Mouse (Mus musculus) cerebellum, adult (tissue): ENCODE data around the gene Insyn1.

Experiments used
- ATAC-seq: cut with Nextera tagmentation; 2 replicates; pipeline ENCODE4 v1.9.2; 2017; ENCODE audit warnings: mild to moderate bottlenecking, moderate library complexity, mixed read lengths; ENCODE audit not compliant: insufficient number of reproducible peaks, low FRiP score, low TSS enrichment

Insyn1 gene

GRCm38 (mm10) chr9:58473211-58473815 is 15.1 kb upstream of the Insyn1 start:
- no peak for ATAC-seq

DNA sequence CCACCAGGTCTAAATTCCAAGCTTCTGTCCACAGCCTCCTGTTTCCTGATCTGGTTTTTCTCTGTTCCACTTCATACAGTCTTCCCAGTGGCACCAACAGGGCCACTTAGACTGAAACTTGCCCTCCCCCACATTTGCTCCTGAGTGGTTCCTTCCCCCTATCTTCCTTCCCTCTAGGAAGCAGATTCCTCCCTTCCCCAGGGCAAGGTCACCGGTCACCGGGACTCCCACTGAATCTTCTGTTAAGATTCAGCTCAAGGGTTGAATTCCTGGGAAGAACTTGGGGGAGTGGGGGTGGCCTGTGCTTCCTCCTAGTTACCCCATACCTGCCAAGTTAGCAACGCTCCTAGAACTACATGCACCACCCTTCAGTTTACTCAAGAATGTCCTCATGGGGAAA is 1.3 kb upstream of the Insyn1 start:
- ATAC-seq = no peak

DNA sequence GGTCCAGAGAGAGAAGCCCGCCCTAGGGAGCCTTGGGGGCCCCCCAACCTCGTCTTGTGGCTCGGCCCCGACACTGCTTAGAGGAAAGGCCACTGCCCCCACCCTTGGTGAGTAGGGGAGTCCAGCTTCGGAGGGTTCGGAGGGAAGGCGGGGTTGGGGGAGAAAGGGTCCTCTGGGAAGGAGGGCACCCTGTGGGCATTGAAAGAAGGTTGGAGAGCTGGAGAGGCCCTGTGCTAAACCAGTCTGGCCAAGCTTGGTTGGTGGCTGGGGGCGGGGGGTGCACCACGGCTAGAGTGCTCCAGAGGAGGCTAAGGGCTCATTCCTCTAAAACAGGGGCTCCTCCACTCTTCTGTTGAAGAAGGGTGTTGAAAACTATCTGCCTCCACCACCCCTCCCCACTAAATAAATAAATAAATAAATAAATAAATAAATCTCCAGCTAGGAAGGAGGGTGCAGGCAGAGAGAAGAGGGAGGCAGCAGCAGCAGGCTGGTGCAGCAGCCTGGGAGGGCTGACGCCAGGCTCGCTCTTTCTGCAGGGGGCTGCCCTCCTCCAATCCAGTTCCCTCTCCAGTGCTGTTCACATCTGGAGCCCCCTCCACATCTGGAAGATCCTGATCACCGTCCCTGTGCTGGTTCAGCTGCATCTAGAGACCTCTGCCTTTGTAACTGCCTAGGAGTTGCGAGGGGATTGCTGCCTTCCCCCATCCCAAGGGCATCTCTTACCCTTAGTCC is 896 bp downstream of the Insyn1 start:
- no peak for ATAC-seq

GRCm38 (mm10) chr9:58489865-58490165 is 1.4 kb downstream of the Insyn1 start:
- ATAC-seq = no peak

DNA sequence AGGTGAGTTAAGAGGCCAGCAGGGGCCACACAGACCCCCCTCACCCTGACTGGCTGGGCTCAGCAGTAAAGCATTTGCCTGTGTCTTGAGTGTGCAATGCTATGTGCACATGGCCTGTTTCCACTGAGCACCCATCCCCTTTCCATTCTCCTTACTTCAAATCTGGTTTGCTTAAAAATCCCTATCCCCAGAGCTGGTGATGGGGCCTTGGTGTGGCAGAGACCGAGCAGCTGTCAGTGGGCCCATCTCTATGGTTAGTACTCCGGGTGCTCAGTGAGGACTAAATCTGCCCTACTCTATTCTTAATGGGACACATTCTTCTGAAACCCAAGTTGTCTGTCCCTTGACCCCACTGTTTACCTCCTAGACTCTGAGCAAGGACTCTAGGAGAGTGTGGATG is 2.0 kb downstream of the Insyn1 start:
- no peak for ATAC-seq

DNA sequence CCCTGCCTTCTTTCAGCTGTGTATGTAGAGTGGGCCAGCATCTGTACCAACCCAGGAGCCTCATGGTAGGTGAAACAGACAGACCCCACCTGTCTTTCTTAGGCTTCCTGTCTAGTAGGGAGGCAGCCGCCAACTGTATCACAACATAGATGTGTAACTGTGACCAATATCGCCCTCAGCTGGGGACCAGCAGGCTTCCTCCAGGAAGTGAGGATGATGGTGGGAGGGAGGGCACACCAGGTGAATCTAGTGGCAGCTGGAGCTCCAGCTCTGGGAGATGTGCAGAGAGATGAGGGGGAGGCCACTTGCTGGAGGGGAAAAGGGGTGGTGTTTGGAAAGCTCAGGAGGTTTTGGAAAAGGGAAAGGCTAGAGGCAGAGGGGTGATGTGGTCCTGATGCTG is 6.6 kb downstream of the Insyn1 start:
- ATAC-seq = no peak

DNA sequence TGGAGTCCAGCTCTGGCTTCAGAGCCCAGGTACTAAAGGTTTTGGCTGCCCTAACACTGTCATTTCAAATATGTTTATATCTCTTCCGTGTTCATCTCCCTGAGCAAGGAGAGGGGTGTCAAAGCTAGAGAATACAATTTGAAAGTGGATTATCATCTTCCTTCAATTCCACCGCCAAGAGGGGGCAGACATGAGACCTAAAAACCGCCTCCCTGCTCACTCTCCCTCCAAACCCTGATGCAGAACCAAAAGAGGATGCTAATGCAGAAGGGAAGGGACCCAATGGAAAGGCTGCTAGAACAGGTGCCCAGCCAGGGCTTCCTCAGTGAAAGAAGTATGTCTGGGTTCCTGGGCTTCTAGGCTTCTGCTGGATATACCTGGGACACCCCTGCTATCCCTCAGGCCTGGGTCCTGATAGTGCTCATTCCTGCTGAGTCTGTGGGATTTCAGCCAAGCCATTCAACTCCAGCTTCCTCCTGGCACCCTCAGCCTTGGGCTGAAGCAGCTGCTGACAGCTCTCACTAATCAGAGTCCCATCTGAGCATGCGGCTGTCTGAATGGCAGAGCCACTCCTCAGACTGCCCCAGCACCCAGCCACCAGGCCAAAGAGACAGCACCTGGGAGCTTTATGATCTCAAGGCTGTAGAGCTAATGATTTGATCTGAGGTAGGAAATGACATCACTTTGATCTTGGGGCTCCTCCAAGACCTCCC is 8.2 kb downstream of the Insyn1 start:
- ATAC-seq = no peak

- ATAC-seq = no peak
These were observed 9.5 kb downstream of the Insyn1 start for GRCm38 (mm10) chr9:58497942-58498341.

DNA sequence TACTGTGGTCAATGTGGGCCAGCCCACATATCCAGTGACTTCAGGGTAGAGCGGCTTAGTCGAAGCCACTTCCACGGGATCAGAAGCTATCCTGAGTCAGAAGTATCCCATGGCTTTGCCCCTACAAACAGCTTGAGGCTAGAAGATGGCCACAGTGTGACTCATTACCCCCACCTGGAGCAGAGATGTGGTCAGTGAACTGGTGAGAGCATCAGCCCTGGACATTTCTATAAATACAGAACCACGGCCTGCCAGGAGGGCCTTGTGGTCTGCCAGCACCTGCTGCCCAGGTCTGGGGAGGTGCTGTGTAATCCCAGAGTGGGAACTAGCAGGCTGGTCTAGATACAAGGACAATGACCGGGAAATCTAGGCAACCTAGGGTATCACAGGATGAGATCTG is 12.5 kb downstream of the Insyn1 start:
- ATAC-seq = peak; percentile 42; the same call in 1 of the 2 replicates

DNA sequence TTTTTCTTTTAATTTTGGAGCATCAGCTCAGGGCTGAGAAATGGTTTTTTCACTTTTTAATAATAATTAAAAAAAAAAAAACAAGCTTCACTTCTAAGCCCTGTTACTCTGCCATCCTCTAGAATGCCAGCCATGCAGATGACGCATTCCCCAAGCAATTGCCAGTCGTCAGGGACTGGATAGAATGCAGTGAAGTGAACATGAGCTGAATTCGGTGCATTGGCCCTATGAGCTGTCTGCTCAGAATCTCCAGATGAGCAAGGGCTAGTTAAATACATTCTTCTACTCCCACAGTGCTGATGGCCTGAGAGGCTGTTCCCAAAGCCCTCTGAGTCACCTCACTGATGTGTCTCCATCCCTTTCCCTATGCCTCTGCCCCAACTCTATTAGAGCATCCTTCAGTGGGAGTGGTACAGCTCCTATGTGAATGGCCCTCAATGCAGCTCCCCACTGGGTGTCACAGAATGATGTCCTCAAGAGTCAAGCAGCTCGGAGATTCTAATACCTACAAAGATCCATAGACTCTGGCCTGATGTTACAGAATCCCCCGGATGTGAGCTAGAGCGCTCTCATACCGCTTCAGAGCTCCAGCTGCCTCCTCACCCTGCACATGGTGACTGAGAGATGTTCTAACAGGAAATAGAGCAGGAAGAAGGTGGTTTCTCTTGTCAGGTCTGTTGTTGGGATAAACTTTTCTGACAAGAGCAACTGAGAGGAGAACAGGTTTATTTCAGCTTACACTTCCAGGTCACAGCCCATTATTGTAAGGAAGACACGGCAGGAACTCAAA is 19.0 kb downstream of the Insyn1 start:
- no peak for ATAC-seq

DNA sequence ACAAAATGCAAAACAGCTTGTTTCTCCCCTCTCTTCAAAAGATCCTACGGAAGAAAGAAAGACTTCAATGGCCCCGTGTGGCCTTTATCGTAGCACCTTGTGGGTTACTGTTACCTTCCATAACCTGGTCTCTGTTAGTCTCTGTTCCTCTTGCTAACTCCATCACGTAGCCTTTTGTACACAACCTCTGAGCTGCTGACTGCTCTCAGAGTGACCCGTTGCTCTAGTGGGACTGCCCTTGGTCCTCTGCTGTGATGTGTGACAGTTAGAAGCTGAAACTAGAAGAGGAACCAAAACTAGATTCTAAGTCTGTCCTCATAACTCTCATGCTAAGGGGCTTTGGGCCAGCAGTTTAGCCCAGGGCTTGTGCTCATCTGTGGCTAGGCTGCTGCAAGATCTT is 22.0 kb downstream of the Insyn1 start:
- no peak for ATAC-seq

GRCm38 (mm10) chr9:58513749-58514148 is 25.3 kb downstream of the Insyn1 start:
- ATAC-seq = no peak

GRCm38 (mm10) chr9:58516480-58516879 is 28.1 kb downstream of the Insyn1 start:
- ATAC-seq = peak; percentile 86

- no peak for ATAC-seq
These were observed 29.7 kb downstream of the Insyn1 start for GRCm38 (mm10) chr9:58517866-58518750.

- ATAC-seq = no peak
These were observed 31.6 kb downstream of the Insyn1 start for GRCm38 (mm10) chr9:58519953-58520352.

DNA sequence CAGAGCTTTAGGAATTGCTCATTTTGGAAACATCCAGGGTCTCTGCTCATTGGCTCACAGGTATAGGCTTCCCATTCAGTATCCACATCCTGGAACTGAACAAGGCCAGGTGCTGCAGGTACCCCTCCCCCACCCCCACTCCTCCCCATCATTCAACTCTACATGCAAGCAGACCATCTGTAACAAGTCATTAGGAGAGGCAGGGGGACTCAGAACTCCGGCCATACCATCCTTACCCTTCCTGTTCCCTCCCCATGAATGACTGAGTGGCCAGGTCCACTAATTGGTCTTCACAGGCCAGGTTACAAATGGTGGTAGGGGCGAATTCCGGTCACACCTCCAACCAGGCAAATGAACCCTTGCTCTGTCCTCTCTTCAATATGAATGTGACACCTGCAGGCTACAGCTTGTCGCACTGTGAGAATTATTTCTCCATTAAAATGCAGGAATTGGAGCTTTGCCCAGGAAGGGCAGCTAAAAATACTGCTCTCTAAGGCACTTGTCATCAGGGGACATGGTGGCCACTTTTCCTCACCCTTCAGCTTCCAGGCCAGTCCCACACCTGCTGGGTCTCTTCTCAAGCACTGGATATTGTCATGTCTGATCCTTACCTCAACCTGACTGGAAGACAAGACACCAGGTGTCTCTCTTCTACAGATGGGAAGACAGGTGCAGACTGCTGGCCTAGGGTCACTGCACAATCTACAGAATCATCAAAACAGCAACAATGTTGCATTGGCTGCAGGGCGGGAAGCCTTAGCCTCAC is 32.6 kb downstream of the Insyn1 start:
- peak; percentile 52 for ATAC-seq

GRCm38 (mm10) chr9:58521883-58522423 is 33.5 kb downstream of the Insyn1 start:
- no peak for ATAC-seq

- no peak for ATAC-seq
These were observed 36.7 kb downstream of the Insyn1 start for GRCm38 (mm10) chr9:58525108-58525507.

- no peak for ATAC-seq
These were observed 39.4 kb downstream of the Insyn1 start for GRCm38 (mm10) chr9:58527841-58528240.
